In the genomic region with DNA sequence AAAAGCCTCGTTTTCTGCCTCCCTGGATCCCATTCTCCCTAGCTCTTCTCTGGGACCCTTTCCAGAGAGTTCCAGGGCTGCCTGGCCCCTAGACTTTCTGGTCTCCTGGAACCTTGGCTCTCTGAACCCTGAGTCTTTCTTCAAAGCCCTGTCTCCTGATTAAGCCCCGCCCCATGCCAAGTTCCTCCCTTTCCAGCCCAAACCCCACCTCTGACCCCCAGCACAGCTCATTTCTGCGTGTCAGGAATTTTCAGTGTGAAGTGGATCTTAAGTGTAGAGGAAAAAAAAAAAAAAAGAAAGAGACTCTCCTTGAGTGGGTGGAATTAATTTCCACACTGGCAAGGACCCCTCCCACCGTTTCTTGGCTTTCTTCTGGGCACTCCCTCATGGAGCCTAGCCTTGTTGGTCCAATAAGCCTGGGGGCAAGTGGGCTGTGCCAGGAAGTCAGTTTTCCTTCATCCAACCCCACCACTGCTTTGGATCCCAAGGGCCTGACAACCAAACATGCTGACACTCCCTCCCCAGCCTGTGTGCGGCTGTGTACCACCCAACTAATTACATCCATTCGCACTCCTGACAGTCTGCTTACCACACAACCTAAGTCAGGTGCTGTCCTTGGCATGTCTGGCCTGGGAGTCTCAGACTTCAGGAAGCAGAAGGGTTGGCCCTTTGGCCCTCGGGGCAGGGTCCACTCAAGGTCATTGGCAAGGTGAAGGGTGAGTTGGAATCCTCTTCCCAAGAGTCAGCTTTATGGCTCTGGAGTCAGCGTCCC, we compare ENCODE assay signal across 8 mouse cellular contexts. TPM values are rescaled to one million over a fixed set of nuclear protein-coding genes. Genes with fewer than 3 reads are reported as not detected.
DNase-seq lines count a peak whose midpoint lies in the region; ATAC-seq lines count a peak whose summit lies in the region.

A gene (minus strand): TSS at position 113 of the 772 bp plus-strand sequence.

- ATAC-seq in hindbrain, embryonic 12.5 days (ENCODE audit: low FRiP score) = no peak
- no peak for ATAC-seq in hindbrain, embryonic 11.5 days (ENCODE audit: low FRiP score)
- no peak for ATAC-seq in limb, embryonic 12.5 days (ENCODE audit: insufficient number of reproducible peaks, insufficient read depth, low FRiP score, low TSS enrichment, low read depth)

- peaks cover 51% of the 10 kb centered on the region for H3K27me3 ChIP-seq in hindbrain, embryonic 12.5 days
- H3K27me3 ChIP-seq in hindbrain, embryonic 11.5 days (ENCODE audit: control insufficient read depth, insufficient read depth, low read length) = peaks cover 30% of the 10 kb centered on the region
- H3K27me3 ChIP-seq in limb, embryonic 12.5 days = peaks cover 58% of the 10 kb centered on the region

- peaks cover 36% of the 10 kb centered on the region for H3K36me3 ChIP-seq in hindbrain, embryonic 12.5 days
- H3K36me3 ChIP-seq in hindbrain, embryonic 11.5 days (ENCODE audit: control insufficient read depth, insufficient read depth, low read length) = peaks cover 3% of the 10 kb centered on the region; the same call in 1 of the 2 replicates
- H3K36me3 ChIP-seq in limb, embryonic 12.5 days = peaks cover 38% of the 10 kb centered on the region

- 76% methylated on average over 8 of the region's 8 CpGs for whole genome bisulfite sequencing in hindbrain, embryonic 12.5 days
- 71% methylated on average over 8 of the region's 8 CpGs for WGBS in hindbrain, embryonic 11.5 days
- 59% methylated on average over 8 of the region's 8 CpGs for WGBS in limb, embryonic 12.5 days

- H3K4me3 ChIP-seq in hindbrain, embryonic 12.5 days = no peak within 1 kb of the TSS
- no peak within 1 kb of the TSS for H3K4me3 ChIP-seq in hindbrain, embryonic 11.5 days (ENCODE audit: low read depth, low read length)
- H3K4me3 ChIP-seq in limb, embryonic 12.5 days (replicated peaks) = peak within 1 kb of the TSS; percentile 46

- no peaks in the 10 kb centered on the region for H3K9me3 ChIP-seq in hindbrain, embryonic 12.5 days (replicated peaks)
- no peaks in the 10 kb centered on the region for H3K9me3 ChIP-seq in hindbrain, embryonic 11.5 days (ENCODE audit: control insufficient read depth, low read length)
- no peaks in the 10 kb centered on the region for H3K9me3 ChIP-seq in limb, embryonic 12.5 days

- peak within 1 kb of the TSS; percentile 63 for H3K4me2 ChIP-seq in hindbrain, embryonic 12.5 days (replicated peaks)
- no peak within 1 kb of the TSS for H3K4me2 ChIP-seq in hindbrain, embryonic 11.5 days (replicated peaks; ENCODE audit: low read depth, low read length)
- peak within 1 kb of the TSS; percentile 79; the same call in 1 of the 2 replicates for H3K4me2 ChIP-seq in limb, embryonic 12.5 days

- no peak within 1 kb of the TSS for H3K9ac ChIP-seq in hindbrain, embryonic 12.5 days
- H3K9ac ChIP-seq in hindbrain, embryonic 11.5 days (ENCODE audit: low read depth, low read length) = no peak within 1 kb of the TSS
- H3K9ac ChIP-seq in limb, embryonic 12.5 days (replicated peaks) = no peak within 1 kb of the TSS

- no peak within 1 kb of the TSS for H3K27ac ChIP-seq in hindbrain, embryonic 12.5 days
- no peak within 1 kb of the TSS for H3K27ac ChIP-seq in hindbrain, embryonic 11.5 days (ENCODE audit: low read depth, low read length)
- no peak within 1 kb of the TSS for H3K27ac ChIP-seq in limb, embryonic 12.5 days

- peaks cover 11% of the 10 kb centered on the region for H3K4me1 ChIP-seq in hindbrain, embryonic 12.5 days
- H3K4me1 ChIP-seq in hindbrain, embryonic 11.5 days (replicated peaks; ENCODE audit: control insufficient read depth, insufficient read depth, low read length) = no peaks in the 10 kb centered on the region
- H3K4me1 ChIP-seq in limb, embryonic 12.5 days (replicated peaks) = peaks cover 13% of the 10 kb centered on the region

- no peak for DNase-seq in hindbrain, embryonic 11.5 days (ENCODE audit: low spot score)
- DNase-seq in NIH3T3 (ENCODE audit: low read depth) (peak; percentile 15), adipocyte (ENCODE audit: low spot score) (no peak)
- DNase-seq in fibroblast of lung, adult 2 months (ENCODE audit: low read depth) = peak; percentile 94
- DNase-seq in yolk sac, embryonic 10.5 days (ENCODE audit: low spot score) = no peak
- no peak for DNase-seq in retina, embryonic 14.5 days (ENCODE audit: low spot score)

RNA-seq across cellular contexts. Expression of the gene that starts here (rescaled TPM):
- polyA plus RNA-seq in hindbrain, embryonic 12.5 days (2016; fragmentation: Nextera tagmentation; extraction: Ambion mirVana) = 0.82 and 1.3 TPM in 2 replicates
- polyA plus RNA-seq in hindbrain, embryonic 11.5 days (2014; fragmentation: Nextera tagmentation; extraction: Ambion mirVana) = 0.39 and 0.47 TPM in 2 replicates
- 0.27 and 0.33 TPM in 2 replicates for polyA plus RNA-seq in limb, embryonic 12.5 days (2016; fragmentation: Nextera tagmentation; extraction: Ambion mirVana)

Comparison
In these comparisons a context has a peak if more than half of its experiments do, and no peak if none do; other contexts are left out.
1. DNase-seq: peak in NIH3T3 (single experiment) and fibroblast of lung, adult 2 months (single experiment); none in hindbrain, embryonic 11.5 days (single experiment), yolk sac, embryonic 10.5 days (single experiment), retina, embryonic 14.5 days (single experiment) and adipocyte (single experiment).